Mouse (Mus musculus) mesoderm, embryonic 11.5 days (tissue): ENCODE results near the gene Actr5.

Experiments
- DNase-seq: peaks from one replicate; pipeline ENCODE4 v3.0.0-alpha.2; 2012; ENCODE audit warnings: low read depth, low spot score

The Actr5 gene

DNA sequence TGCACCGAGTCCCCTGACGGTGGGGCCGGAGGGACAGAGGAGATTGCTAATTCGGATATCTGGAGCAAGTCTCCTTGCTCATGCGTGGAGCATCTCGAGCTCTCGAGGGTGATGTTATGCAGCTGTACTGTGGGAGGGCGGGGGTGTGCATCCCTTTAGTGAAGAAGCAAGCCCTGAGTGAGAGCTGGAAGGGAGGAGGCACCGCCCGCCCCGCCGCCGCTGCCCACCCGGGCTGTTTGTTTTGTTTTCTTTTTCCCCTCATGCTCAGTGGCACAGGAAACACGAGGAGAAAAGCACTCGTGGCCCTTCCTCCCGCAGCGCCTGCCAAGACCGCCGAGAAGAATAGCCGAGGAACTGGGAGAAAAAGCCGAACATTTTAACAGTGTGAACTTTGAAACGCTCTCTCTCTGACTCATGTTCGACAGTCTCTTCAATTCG lies 63.1 kb downstream of the Actr5 start:
- no peak for DNase-seq
